Mouse (Mus musculus) CH12.LX (cell line): ENCODE data around the gene Lmntd2.

Experiments
- CTCF ChIP-seq, 2 experiments: IDR thresholded peaks in 1 of 2; conservative IDR thresholded peaks in 1 of 2; 2 replicates each; pipeline ENCODE4 v1.5.1; 2011 to 2012; ENCODE audit warnings: low read depth in 2 of 2, low read length in 2 of 2, improper control_type of control experiment in 1 of 2, inconsistent platforms in 1 of 2, mild to moderate bottlenecking in 1 of 2, moderate library complexity in 1 of 2
- NELFE ChIP-seq: IDR thresholded peaks from 2 replicates; pipeline ENCODE4 v1.6.1; 2011; ENCODE audit warnings: low read depth, low read length, improper control_type of control experiment
- SMC3 ChIP-seq: IDR thresholded peaks from 2 replicates; pipeline ENCODE4 v1.6.1; 2011; ENCODE audit warnings: low read depth, low read length, improper control_type of control experiment

GRCm38 (mm10) chr7:141195754-141196153 lies 18.1 kb downstream of the Lmntd2 start:
- no peak for TF ChIP-seq NELFE
- TF ChIP-seq SMC3: no peak
- TF ChIP-seq CTCF (conservative IDR thresholded peaks at IDR 0.05 in 1 of 2, IDR thresholded peaks at IDR 0.05 in 1 of 2; ENCODE audit: low read depth in 2 of 2, low read length in 2 of 2): no peak
